Mouse (Mus musculus): ENCODE measurements around the gene Sik3. TPM values are rescaled to one million over a fixed set of nuclear protein-coding genes. Genes with fewer than 3 reads are reported as not detected.

Gene Sik3
- polyA plus RNA-seq, 1 experiment from 2014 or later, result 12.6 TPM

DNA sequence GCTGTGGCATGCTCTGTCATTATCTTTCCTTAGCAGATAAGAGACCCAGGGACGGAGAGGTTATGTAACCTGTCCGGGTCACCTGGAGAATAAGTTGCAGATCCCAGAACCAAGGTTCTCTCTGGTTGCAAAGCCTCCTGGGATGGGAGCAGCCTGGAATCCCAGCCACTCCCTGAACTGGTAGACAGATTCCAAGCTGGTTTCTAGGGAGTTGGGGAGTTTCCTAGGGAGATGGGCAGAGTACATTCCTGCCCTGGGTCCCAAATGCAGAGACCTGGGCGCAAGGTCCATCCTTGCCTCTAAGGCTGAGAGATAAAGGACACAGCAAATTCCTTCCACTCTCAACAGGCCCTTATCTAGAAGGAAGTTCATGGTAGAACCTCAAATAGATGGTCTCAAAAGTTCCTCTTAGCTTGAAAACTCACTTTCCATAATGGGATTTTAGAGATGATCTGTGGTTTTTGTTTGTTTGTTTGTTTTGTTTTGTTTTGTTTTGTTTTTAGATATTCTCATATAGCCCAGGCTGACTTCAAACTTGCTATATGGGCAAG is 214.5 kb downstream of the Sik3 start:
- peaks cover 7% of the 10 kb centered on the region for H3K4me1 ChIP-seq (replicated peaks)
- peaks cover 13% of the 10 kb centered on the region; the same call in 1 of the 2 replicates for H3K27me3 ChIP-seq
- H3K27ac ChIP-seq, result no peak overlapping the region
- H3K9ac ChIP-seq (replicated peaks), result no peak overlapping the region
- no peaks in the 10 kb centered on the region for H3K9me3 ChIP-seq
- peaks cover 20% of the 10 kb centered on the region for H3K36me3 ChIP-seq
- no peak for ATAC-seq (ENCODE audit: insufficient number of reproducible peaks, insufficient read depth, low FRiP score, low TSS enrichment, low read depth)
- no peak overlapping the region for H3K4me2 ChIP-seq
- no peak overlapping the region for H3K4me3 ChIP-seq (replicated peaks)
- 88% methylated on average over 3 of the region's 3 CpGs for WGBS

- Histone ChIP-seq H3K27ac (no peak within 1 kb of the TSS), H3K4me3 (replicated peaks) (no peak within 1 kb of the TSS), H3K9me3 (no peaks in the 10 kb centered on the region), H3K9ac (replicated peaks) (no peak within 1 kb of the TSS), H3K36me3 (peaks cover 6% of the 10 kb centered on the region; the same call in 1 of the 2 replicates), H3K4me1 (replicated peaks) (peaks cover 7% of the 10 kb centered on the region), H3K27me3 (peaks cover 13% of the 10 kb centered on the region; the same call in 1 of the 2 replicates), H3K4me2 (peak within 1 kb of the TSS; percentile 82; the same call in 1 of the 2 replicates)
- ATAC-seq (ENCODE audit: insufficient number of reproducible peaks, insufficient read depth, low FRiP score, low TSS enrichment, low read depth), result 0 out of 2 replicates have a peak, but pooled peaks have one; percentile 34
- WGBS, result 71% methylated on average over 9 of the region's 9 CpGs
Observed at GRCm38 (mm10) chr9:46228491-46228890, 215.9 kb downstream of the Sik3 start, which contains the start of gene Apoa1. Apoa1 (plus strand) TSS chr9:46228580.

DNA sequence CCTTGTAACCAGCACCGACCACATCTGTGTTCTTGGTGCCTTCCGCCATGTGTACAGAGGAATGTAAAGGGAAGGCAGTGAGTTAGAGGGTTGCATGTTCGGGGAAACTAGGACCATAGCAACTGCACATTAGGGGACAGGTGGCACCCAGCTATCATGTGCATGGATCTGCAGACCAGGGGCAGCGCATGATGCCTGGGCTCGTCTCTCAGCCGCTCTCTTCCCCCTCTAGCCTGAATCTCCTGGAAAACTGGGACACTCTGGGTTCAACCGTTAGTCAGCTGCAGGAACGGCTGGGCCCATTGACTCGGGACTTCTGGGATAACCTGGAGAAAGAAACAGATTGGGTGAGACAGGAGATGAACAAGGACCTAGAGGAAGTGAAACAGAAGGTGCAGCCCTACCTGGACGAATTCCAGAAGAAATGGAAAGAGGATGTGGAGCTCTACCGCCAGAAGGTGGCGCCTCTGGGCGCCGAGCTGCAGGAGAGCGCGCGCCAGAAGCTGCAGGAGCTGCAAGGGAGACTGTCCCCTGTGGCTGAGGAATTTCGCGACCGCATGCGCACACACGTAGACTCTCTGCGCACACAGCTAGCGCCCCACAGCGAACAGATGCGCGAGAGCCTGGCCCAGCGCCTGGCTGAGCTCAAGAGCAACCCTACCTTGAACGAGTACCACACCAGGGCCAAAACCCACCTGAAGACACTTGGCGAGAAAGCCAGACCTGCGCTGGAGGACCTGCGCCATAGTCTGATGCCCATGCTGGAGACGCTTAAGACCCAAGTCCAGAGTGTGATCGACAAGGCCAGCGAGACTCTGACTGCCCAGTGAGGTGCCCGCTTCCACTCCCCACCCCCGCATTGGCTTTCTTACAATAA is 217.2 kb downstream of the Sik3 start:
- ATAC-seq (ENCODE audit: insufficient number of reproducible peaks, insufficient read depth, low FRiP score, low TSS enrichment, low read depth), result peak; percentile 83; the same call in 1 of the 2 replicates
- Histone ChIP-seq H3K4me1 (replicated peaks) (peaks cover 7% of the 10 kb centered on the region), H3K27ac (0 out of 2 replicates have a peak overlapping the region, but pooled peaks have one; percentile 12), H3K4me3 (replicated peaks) (peak overlapping the region; percentile 51), H3K9me3 (no peaks in the 10 kb centered on the region), H3K9ac (replicated peaks) (peak overlapping the region; percentile 60), H3K4me2 (peak overlapping the region; percentile 82), H3K27me3 (peaks cover 13% of the 10 kb centered on the region; the same call in 1 of the 2 replicates), H3K36me3 (0 out of 2 replicates have a peak, but pooled peaks cover under 1% of the 10 kb centered on the region)
- WGBS, result 16% methylated on average over 37 of the region's 37 CpGs

DNA sequence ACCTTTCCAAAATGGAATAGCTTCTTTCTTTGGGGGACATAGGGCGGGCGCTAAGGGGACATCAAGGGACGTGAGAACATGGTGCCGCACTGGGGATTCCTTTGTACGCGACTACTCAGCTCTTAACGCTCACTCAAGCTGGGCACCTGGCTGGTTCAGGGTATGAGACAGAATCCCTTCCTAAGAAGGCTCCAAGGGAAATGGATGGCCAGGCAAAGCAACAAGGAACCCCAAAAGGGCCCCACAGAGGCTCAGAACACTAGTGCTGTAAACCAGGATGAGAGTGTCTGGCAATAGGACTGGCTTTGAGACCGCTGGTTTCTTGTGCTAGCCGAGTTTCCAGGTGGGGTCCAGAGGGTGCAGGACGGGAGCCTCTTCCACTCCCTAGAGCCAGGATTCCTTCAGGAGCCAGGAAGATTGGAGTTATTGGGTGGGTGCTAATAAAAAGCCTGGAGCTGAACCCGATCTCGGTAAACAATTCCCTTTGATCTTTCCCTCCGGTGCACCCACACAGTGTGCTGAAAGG is 217.9 kb downstream of the Sik3 start:
- H3K4me2 ChIP-seq, result peak overlapping the region; percentile 82
- H3K27me3 ChIP-seq, result peaks cover 13% of the 10 kb centered on the region; the same call in 1 of the 2 replicates
- peak overlapping the region; percentile 60 for H3K9ac ChIP-seq (replicated peaks)
- no peaks in the 10 kb centered on the region for H3K36me3 ChIP-seq
- ATAC-seq (ENCODE audit: insufficient number of reproducible peaks, insufficient read depth, low FRiP score, low TSS enrichment, low read depth), result no peak
- WGBS, result 7% methylated on average over 13 of the region's 13 CpGs
- 0 out of 2 replicates have a peak overlapping the region, but pooled peaks have one; percentile 12 for H3K27ac ChIP-seq
- H3K9me3 ChIP-seq, result no peaks in the 10 kb centered on the region
- H3K4me3 ChIP-seq (replicated peaks), result peak overlapping the region; percentile 51
- H3K4me1 ChIP-seq (replicated peaks), result peaks cover 7% of the 10 kb centered on the region

GRCm38 (mm10) chr9:46235196-46235595 is 222.6 kb downstream of the Sik3 start:
- Histone ChIP-seq H3K27ac (no peak overlapping the region), H3K36me3 (no peaks in the 10 kb centered on the region)

DNA sequence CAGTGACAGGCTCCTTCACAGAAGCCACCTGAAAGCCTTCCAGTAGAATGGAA is 222.8 kb downstream of the Sik3 start, which contains the start of gene Apoc3:
Gene Apoc3, minus strand, starts transcription at position 41 of the 53 bp plus-strand sequence.
- Histone ChIP-seq H3K4me1 (replicated peaks) (peaks cover 4% of the 10 kb centered on the region), H3K9ac (replicated peaks) (no peak within 1 kb of the TSS; the same call in 1 of the 2 replicates), H3K9me3 (no peaks in the 10 kb centered on the region), H3K36me3 (no peaks in the 10 kb centered on the region), H3K27me3 (peaks cover 5% of the 10 kb centered on the region; the same call in 1 of the 2 replicates), H3K4me3 (replicated peaks) (no peak within 1 kb of the TSS), H3K4me2 (no peak within 1 kb of the TSS), H3K27ac (no peak within 1 kb of the TSS)
- no peak for ATAC-seq (ENCODE audit: insufficient number of reproducible peaks, insufficient read depth, low FRiP score, low TSS enrichment, low read depth)

More at GRCm38 (mm10) chr9:46235196-46235595, 222.6 kb downstream of the Sik3 start:
- Histone ChIP-seq H3K4me2 (no peak overlapping the region), H3K9me3 (no peaks in the 10 kb centered on the region), H3K4me3 (replicated peaks) (no peak overlapping the region), H3K27me3 (peaks cover 5% of the 10 kb centered on the region; the same call in 1 of the 2 replicates), H3K4me1 (replicated peaks) (peaks cover 6% of the 10 kb centered on the region), H3K9ac (replicated peaks) (no peak overlapping the region)
- WGBS, result 83% methylated on average over 6 of the region's 6 CpGs
- ATAC-seq (ENCODE audit: insufficient number of reproducible peaks, insufficient read depth, low FRiP score, low TSS enrichment, low read depth), result no peak

DNA sequence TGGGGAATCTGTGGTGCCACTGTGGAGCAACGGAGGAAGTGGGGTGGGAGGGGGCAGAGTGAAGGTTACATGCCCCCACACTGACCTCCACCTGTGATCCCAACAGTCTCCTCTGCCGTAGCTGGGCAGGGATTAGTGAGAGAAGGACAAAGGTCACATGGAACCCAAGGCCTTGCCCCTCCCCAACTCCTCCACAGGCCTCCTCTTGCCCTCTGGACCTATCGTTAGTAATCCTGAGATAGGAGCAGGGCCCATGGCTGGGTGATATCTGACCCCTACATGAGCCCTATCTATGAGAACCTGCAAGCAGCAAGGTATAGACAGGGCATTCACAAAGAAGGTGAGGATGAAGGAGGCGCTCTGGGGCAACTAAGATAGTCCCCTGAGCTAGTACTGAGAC is 223.0 kb downstream of the Sik3 start:
- no peak overlapping the region for H3K9ac ChIP-seq (replicated peaks)
- peaks cover 2% of the 10 kb centered on the region for H3K4me1 ChIP-seq (replicated peaks)
- no peak overlapping the region for H3K4me2 ChIP-seq
- H3K27me3 ChIP-seq, result peaks cover 5% of the 10 kb centered on the region; the same call in 1 of the 2 replicates
- no peaks in the 10 kb centered on the region for H3K9me3 ChIP-seq
- no peak for ATAC-seq (ENCODE audit: insufficient number of reproducible peaks, insufficient read depth, low FRiP score, low TSS enrichment, low read depth)
- H3K36me3 ChIP-seq, result no peaks in the 10 kb centered on the region
- 53% methylated on average over 4 of the region's 4 CpGs for WGBS
- no peak overlapping the region for H3K4me3 ChIP-seq (replicated peaks)
- H3K27ac ChIP-seq, result no peak overlapping the region

DNA sequence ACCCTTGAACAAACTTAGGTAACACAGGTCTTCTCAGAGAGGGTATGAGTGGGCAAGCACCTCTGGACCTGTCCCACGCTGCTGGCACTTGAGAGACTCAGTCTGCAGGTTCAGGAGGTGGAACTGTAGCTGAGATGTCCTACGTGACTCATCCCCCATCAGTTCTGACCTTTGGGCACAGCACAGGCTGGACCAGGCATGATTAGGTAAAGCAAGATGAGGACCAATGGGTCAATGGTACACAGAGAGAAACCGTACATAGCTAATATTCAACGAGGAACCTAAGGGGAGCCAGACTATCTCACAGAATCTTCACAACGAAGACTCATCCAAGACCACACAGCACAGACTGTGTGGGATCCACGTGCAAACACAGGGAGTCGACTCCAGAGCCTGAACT is 226.2 kb downstream of the Sik3 start:
- no peak overlapping the region for H3K4me3 ChIP-seq (replicated peaks)
- H3K27ac ChIP-seq, result no peak overlapping the region
- no peaks in the 10 kb centered on the region; the same call in 1 of the 2 replicates for H3K27me3 ChIP-seq
- H3K4me2 ChIP-seq, result no peak overlapping the region
- H3K9ac ChIP-seq (replicated peaks), result no peak overlapping the region
- no peak for ATAC-seq (ENCODE audit: insufficient number of reproducible peaks, insufficient read depth, low FRiP score, low TSS enrichment, low read depth)
- 86% methylated on average over 7 of the region's 7 CpGs for WGBS
- H3K36me3 ChIP-seq, result no peaks in the 10 kb centered on the region
- no peaks in the 10 kb centered on the region for H3K9me3 ChIP-seq
- peaks cover 4% of the 10 kb centered on the region; the same call in 1 of the 2 replicates for H3K4me1 ChIP-seq (replicated peaks)

DNA sequence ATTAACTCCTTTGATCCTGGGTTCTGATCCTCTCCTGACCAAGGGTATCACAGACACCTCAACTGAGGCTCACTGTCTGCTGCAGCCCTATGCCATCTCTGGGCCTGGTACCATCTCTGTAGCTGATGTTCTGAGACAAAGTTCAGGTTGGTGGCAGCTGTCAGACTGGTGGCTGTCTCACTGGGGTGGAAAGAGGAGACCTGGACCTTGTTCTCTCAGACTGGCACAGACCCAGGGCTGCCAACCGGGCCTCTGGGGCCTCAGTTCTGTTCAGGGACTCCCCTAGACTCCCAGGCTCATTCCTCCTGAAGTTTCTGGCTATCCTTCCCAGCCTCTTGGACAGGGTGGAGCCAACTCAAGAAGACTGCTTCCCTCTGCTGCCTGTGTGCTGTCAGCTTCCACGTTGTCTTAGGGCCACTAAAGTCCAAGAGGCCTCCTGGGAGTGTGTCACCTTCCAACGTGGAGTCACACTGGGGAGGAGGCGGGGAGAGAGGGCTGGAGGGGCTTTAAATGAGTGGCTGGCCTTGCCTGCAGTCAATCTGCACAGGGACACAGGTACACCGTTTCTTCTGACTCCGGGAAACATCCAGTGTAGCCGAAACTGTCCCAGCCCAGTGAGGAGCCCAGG is 228.0 kb downstream of the Sik3 start, which contains the start of gene Apoa4:
Gene Apoa4, plus strand, starts transcription at position 171 of the 628 bp plus-strand sequence.
- WGBS, result 65% methylated on average over 7 of the region's 7 CpGs

DNA sequence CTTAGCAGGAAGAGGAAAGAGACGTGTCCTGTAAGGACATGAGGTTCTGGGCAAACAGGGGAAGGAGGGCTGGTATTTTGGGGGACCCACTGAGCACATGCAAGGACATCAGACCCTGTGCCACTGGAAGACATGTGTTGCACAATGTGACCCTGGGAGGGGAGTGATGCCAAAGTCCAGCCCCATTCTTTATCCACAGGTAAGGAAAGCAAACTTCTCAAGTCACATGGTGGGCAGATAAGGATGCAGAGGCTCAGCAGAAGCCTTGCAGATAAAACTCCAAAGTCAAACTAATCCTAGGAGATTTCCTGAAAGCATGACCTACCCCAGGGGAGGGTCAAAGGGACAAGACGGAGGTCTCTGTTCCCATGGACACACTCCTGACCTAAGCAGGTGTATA is 229.2 kb downstream of the Sik3 start:
- Histone ChIP-seq H3K36me3 (no peaks in the 10 kb centered on the region), H3K4me1 (replicated peaks) (peaks cover 4% of the 10 kb centered on the region; the same call in 1 of the 2 replicates), H3K27me3 (no peaks in the 10 kb centered on the region), H3K9ac (replicated peaks) (no peak overlapping the region), H3K9me3 (no peaks in the 10 kb centered on the region), H3K27ac (no peak overlapping the region), H3K4me3 (replicated peaks) (no peak overlapping the region), H3K4me2 (no peak overlapping the region)
- no peak for ATAC-seq (ENCODE audit: insufficient number of reproducible peaks, insufficient read depth, low FRiP score, low TSS enrichment, low read depth)
- 83% methylated on average over 2 of the region's 2 CpGs for WGBS

More for the DNA sequence above, 228.0 kb downstream of the Sik3 start, which contains the start of gene Apoa4:
- no peak for ATAC-seq (ENCODE audit: insufficient number of reproducible peaks, insufficient read depth, low FRiP score, low TSS enrichment, low read depth)
- Histone ChIP-seq H3K4me3 (replicated peaks) (no peak within 1 kb of the TSS), H3K4me2 (no peak within 1 kb of the TSS), H3K27me3 (no peaks in the 10 kb centered on the region), H3K4me1 (replicated peaks) (peaks cover 4% of the 10 kb centered on the region; the same call in 1 of the 2 replicates), H3K9ac (replicated peaks) (no peak within 1 kb of the TSS), H3K27ac (no peak within 1 kb of the TSS), H3K36me3 (no peaks in the 10 kb centered on the region), H3K9me3 (no peaks in the 10 kb centered on the region)

DNA sequence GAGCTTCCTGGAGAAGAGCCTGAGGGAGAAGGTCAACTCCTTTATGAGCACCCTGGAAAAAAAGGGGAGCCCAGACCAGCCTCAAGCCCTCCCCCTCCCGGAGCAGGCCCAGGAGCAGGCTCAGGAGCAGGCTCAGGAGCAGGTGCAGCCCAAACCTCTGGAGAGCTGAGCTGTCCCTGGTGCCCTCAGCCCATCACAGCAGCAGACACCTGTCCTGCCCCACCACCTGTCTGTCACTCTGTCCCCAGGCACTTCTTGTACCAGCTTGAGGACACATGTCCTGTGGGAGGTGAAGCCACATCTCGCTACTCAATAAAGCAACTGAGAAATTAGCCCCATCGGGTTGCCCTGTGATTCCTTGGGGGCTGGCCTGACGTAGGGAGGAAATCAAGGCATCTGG is 230.5 kb downstream of the Sik3 start:
- 67% methylated on average over 4 of the region's 4 CpGs for WGBS
- no peak overlapping the region for H3K27ac ChIP-seq
- H3K27me3 ChIP-seq, result peaks cover 4% of the 10 kb centered on the region; the same call in 1 of the 2 replicates
- H3K4me1 ChIP-seq (replicated peaks), result peaks cover 4% of the 10 kb centered on the region; the same call in 1 of the 2 replicates
- no peak overlapping the region for H3K4me3 ChIP-seq (replicated peaks)
- no peak overlapping the region; the same call in 1 of the 2 replicates for H3K4me2 ChIP-seq
- no peaks in the 10 kb centered on the region for H3K9me3 ChIP-seq
- no peak for ATAC-seq (ENCODE audit: insufficient number of reproducible peaks, insufficient read depth, low FRiP score, low TSS enrichment, low read depth)
- H3K9ac ChIP-seq (replicated peaks), result no peak overlapping the region
- no peaks in the 10 kb centered on the region for H3K36me3 ChIP-seq
